Mouse (Mus musculus) adrenal gland, postnatal 10 days (tissue): ENCODE results near the gene Scg2. TPM values are rescaled to one million over a fixed set of nuclear protein-coding genes. Genes with fewer than 3 reads are reported as not detected.

Experiments used
- DNase-seq: peaks from one replicate; pipeline ENCODE4 v3.0.0; 2021; ENCODE audit warnings: mixed read lengths
- long read RNA-seq, 2 experiments: library from polyadenylated mRNA; stranded (forward); transcript quantifications; one replicate each; pipeline ENCODE4 v2.0.0; 2021
- total RNA-seq, 2 experiments: library from RNA; stranded (reverse); gene quantifications; 2 replicates each; pipeline ENCODE4 v1.2.3; 2021

Gene Scg2
- total RNA-seq: 100 to 1,000 TPM; 331 to 377 TPM
- long read RNA-seq, experiment 1, transcript Scg2-202 (3 exons, 2,317 nt): minor isoform, 219 of 615 reads
- long read RNA-seq, experiment 1, transcript Scg2-201 (2 exons, 2,515 nt): major isoform, 280 of 615 reads
- long read RNA-seq, experiment 1, partial matches to known transcripts: 108 of 615 reads
- long read RNA-seq, experiment 1, other reads (novel, unspliced or antisense): 8 of 615 reads
- long read RNA-seq, experiment 2, transcript Scg2-202 (3 exons, 2,317 nt): major isoform, 242 of 497 reads
- long read RNA-seq, experiment 2, transcript Scg2-201 (2 exons, 2,515 nt): minor isoform, 224 of 497 reads
- long read RNA-seq, experiment 2, partial matches to known transcripts: 26 of 497 reads
- long read RNA-seq, experiment 2, other reads (novel, unspliced or antisense): 5 of 497 reads

GRCm38 (mm10) chr1:79439609-79440308, at the start of gene Scg2:
Scg2 (minus strand) TSS chr1:79440120.
- DNase-seq: peak; percentile 93

GRCm38 (mm10) chr1:79485546-79485945, 45.6 kb upstream of the Scg2 start:
- DNase-seq: no peak

- DNase-seq: no peak
Measured at GRCm38 (mm10) chr1:79470856-79471255, 30.9 kb upstream of the Scg2 start.

GRCm38 (mm10) chr1:79469871-79470270, 30.0 kb upstream of the Scg2 start:
- no peak for DNase-seq

- DNase-seq: no peak
Measured at GRCm38 (mm10) chr1:79466585-79466984, 26.7 kb upstream of the Scg2 start.

GRCm38 (mm10) chr1:79458558-79458957, 18.6 kb upstream of the Scg2 start:
- no peak for DNase-seq

GRCm38 (mm10) chr1:79454164-79454563, 14.2 kb upstream of the Scg2 start:
- no peak for DNase-seq

- no peak for DNase-seq
Measured at GRCm38 (mm10) chr1:79452339-79452738, 12.4 kb upstream of the Scg2 start.

- peak; percentile 3 for DNase-seq
Measured at GRCm38 (mm10) chr1:79450343-79451021, 10.6 kb upstream of the Scg2 start.

GRCm38 (mm10) chr1:79449943-79450342, 10.0 kb upstream of the Scg2 start:
- no peak for DNase-seq

GRCm38 (mm10) chr1:79445586-79445985, 5.7 kb upstream of the Scg2 start:
- DNase-seq: no peak

GRCm38 (mm10) chr1:79437755-79438154, 2.2 kb downstream of the Scg2 start:
- no peak for DNase-seq

- DNase-seq: no peak
Measured at GRCm38 (mm10) chr1:79436671-79437070, 3.2 kb downstream of the Scg2 start.

GRCm38 (mm10) chr1:79429058-79429457, 10.9 kb downstream of the Scg2 start:
- no peak for DNase-seq

GRCm38 (mm10) chr1:79415496-79415895, 24.4 kb downstream of the Scg2 start:
- DNase-seq: no peak

- DNase-seq: no peak
Measured at GRCm38 (mm10) chr1:79406337-79406942, 33.5 kb downstream of the Scg2 start.

- DNase-seq: no peak
Measured at GRCm38 (mm10) chr1:79401090-79402012, 38.6 kb downstream of the Scg2 start.

GRCm38 (mm10) chr1:79400284-79400683, 39.6 kb downstream of the Scg2 start:
- peak; percentile 1 for DNase-seq
